In genomic region chr17:35127017-35127416, GRCm38 (mm10) we compare ENCODE assay signal across 7 mouse cellular contexts. TPM values are rescaled to one million over a fixed set of nuclear protein-coding genes. Genes with fewer than 3 reads are reported as not detected.
DNase-seq lines count a peak whose midpoint lies in the region; ATAC-seq lines count a peak whose summit lies in the region.

No protein-coding gene starts in this region.

- H3K4me1 ChIP-seq in neural tube, embryonic 11.5 days (ENCODE audit: control insufficient read depth, insufficient read depth, low read length): peaks cover 11% of the 10 kb centered on the region
- H3K4me1 ChIP-seq in forebrain, embryonic 14.5 days (ENCODE audit: control insufficient read depth, insufficient read depth, low read length): peaks cover 7% of the 10 kb centered on the region; the same call in 1 of the 2 replicates
- H3K4me1 ChIP-seq in liver, embryonic 13.5 days (replicated peaks): peaks cover 72% of the 10 kb centered on the region

- no peaks in the 10 kb centered on the region; the same call in 1 of the 2 replicates for H3K36me3 ChIP-seq in neural tube, embryonic 11.5 days (ENCODE audit: control insufficient read depth, insufficient read depth, low read length)
- H3K36me3 ChIP-seq in forebrain, embryonic 14.5 days (ENCODE audit: control insufficient read depth, insufficient read depth, low read length): peaks cover 26% of the 10 kb centered on the region
- peaks cover 41% of the 10 kb centered on the region for H3K36me3 ChIP-seq in liver, embryonic 13.5 days

- no peak for DNase-seq in neural tube, embryonic 11.5 days (ENCODE audit: low spot score)
- DNase-seq in neural tube, embryonic 10.5 days (ENCODE audit: extremely low spot score, low spot score): no peak
- DNase-seq in forebrain, embryonic 14.5 days (ENCODE audit: low spot score): no peak
- DNase-seq in liver, embryonic 13.5 days: no peak
- DNase-seq in yolk sac, embryonic 10.5 days (ENCODE audit: low spot score): peak; percentile 5
- DNase-seq in thymus, postnatal 10 days (ENCODE audit: low spot score in 2 of 2): no peak
- DNase-seq in cerebellum, postnatal 4 days (ENCODE audit: low spot score in 2 of 2): no peak

- WGBS in neural tube, embryonic 11.5 days: 72% methylated on average over 13 of the region's 13 CpGs
- 80% methylated on average over 13 of the region's 13 CpGs for WGBS in forebrain, embryonic 14.5 days
- WGBS in liver, embryonic 13.5 days (ENCODE audit: insufficient replicate concordance): 44% methylated on average over 13 of the region's 13 CpGs

- H3K4me2 ChIP-seq in neural tube, embryonic 11.5 days (ENCODE audit: low read depth): peak overlapping the region; percentile 76
- H3K4me2 ChIP-seq in forebrain, embryonic 14.5 days (ENCODE audit: low read length): peak overlapping the region; percentile 62
- peak overlapping the region; percentile 91 for H3K4me2 ChIP-seq in liver, embryonic 13.5 days

- no peak for ATAC-seq in neural tube, embryonic 11.5 days (ENCODE audit: insufficient read depth, low FRiP score, low TSS enrichment)
- ATAC-seq in forebrain, embryonic 14.5 days: no peak
- ATAC-seq in liver, embryonic 13.5 days (ENCODE audit: low read depth): no peak

- H3K9ac ChIP-seq in neural tube, embryonic 11.5 days (ENCODE audit: low read length): no peak overlapping the region
- peak overlapping the region; percentile 84 for H3K9ac ChIP-seq in forebrain, embryonic 14.5 days (ENCODE audit: low read length)
- peak overlapping the region; percentile 84 for H3K9ac ChIP-seq in liver, embryonic 13.5 days

- H3K27me3 ChIP-seq in neural tube, embryonic 11.5 days (ENCODE audit: control insufficient read depth, insufficient read depth, low read length): no peaks in the 10 kb centered on the region
- H3K27me3 ChIP-seq in forebrain, embryonic 14.5 days (replicated peaks; ENCODE audit: control insufficient read depth, insufficient read depth, low read length): no peaks in the 10 kb centered on the region
- no peaks in the 10 kb centered on the region for H3K27me3 ChIP-seq in liver, embryonic 13.5 days

- peak overlapping the region; percentile 61 for H3K4me3 ChIP-seq in neural tube, embryonic 11.5 days (ENCODE audit: low read depth, low read length)
- peak overlapping the region; percentile 49 for H3K4me3 ChIP-seq in forebrain, embryonic 14.5 days (ENCODE audit: low read depth, low read length)
- peak overlapping the region; percentile 70 for H3K4me3 ChIP-seq in liver, embryonic 13.5 days (replicated peaks)

- no peak overlapping the region for H3K27ac ChIP-seq in neural tube, embryonic 11.5 days (ENCODE audit: low read depth, low read length)
- no peak overlapping the region for H3K27ac ChIP-seq in forebrain, embryonic 14.5 days (ENCODE audit: low read depth, low read length)
- peak overlapping the region; percentile 91 for H3K27ac ChIP-seq in liver, embryonic 13.5 days

- no peaks in the 10 kb centered on the region for H3K9me3 ChIP-seq in neural tube, embryonic 11.5 days (ENCODE audit: control insufficient read depth, low read length)
- no peaks in the 10 kb centered on the region for H3K9me3 ChIP-seq in forebrain, embryonic 14.5 days (replicated peaks; ENCODE audit: control insufficient read depth, low read length)
- no peaks in the 10 kb centered on the region for H3K9me3 ChIP-seq in liver, embryonic 13.5 days (replicated peaks)

RNA-seq across cellular contexts. Expression of gene D17H6S53E, which starts 0.8 kb away (rescaled TPM):
- polyA plus RNA-seq in neural tube, embryonic 11.5 days (2014; fragmentation: Nextera tagmentation; extraction: Ambion mirVana): 7.0 and 7.6 TPM in 2 replicates
- polyA plus RNA-seq in forebrain, embryonic 14.5 days (2014; fragmentation: Nextera tagmentation; extraction: Ambion mirVana): 5.2 and 5.5 TPM in 2 replicates
- 3.1 and 3.6 TPM in 2 replicates for polyA plus RNA-seq in liver, embryonic 13.5 days (2015; fragmentation: Nextera tagmentation; extraction: Ambion mirVana)

RNA-seq across cellular contexts. Expression of gene Apom, which starts 4.8 kb away (rescaled TPM):
- 0.81 and 0.93 TPM in 2 replicates for polyA plus RNA-seq in neural tube, embryonic 11.5 days (2014; fragmentation: Nextera tagmentation; extraction: Ambion mirVana)
- 0.22 and 0.29 TPM in 2 replicates for polyA plus RNA-seq in forebrain, embryonic 14.5 days (2014; fragmentation: Nextera tagmentation; extraction: Ambion mirVana)
- 553 and 573 TPM in 2 replicates for polyA plus RNA-seq in liver, embryonic 13.5 days (2015; fragmentation: Nextera tagmentation; extraction: Ambion mirVana)

RNA-seq across cellular contexts. Expression of gene Csnk2b, which starts 5.2 kb away (rescaled TPM):
- polyA plus RNA-seq in neural tube, embryonic 11.5 days (2014; fragmentation: Nextera tagmentation; extraction: Ambion mirVana): 303 and 319 TPM in 2 replicates
- 313 and 353 TPM in 2 replicates for polyA plus RNA-seq in forebrain, embryonic 14.5 days (2014; fragmentation: Nextera tagmentation; extraction: Ambion mirVana)
- 176 and 182 TPM in 2 replicates for polyA plus RNA-seq in liver, embryonic 13.5 days (2015; fragmentation: Nextera tagmentation; extraction: Ambion mirVana)

RNA-seq across cellular contexts. Expression of gene Gpank1, which starts 5.8 kb away (rescaled TPM):
- 26.1 and 28.9 TPM in 2 replicates for polyA plus RNA-seq in neural tube, embryonic 11.5 days (2014; fragmentation: Nextera tagmentation; extraction: Ambion mirVana)
- polyA plus RNA-seq in forebrain, embryonic 14.5 days (2014; fragmentation: Nextera tagmentation; extraction: Ambion mirVana): 31.3 and 34.2 TPM in 2 replicates
- polyA plus RNA-seq in liver, embryonic 13.5 days (2015; fragmentation: Nextera tagmentation; extraction: Ambion mirVana): 14.1 and 14.8 TPM in 2 replicates

RNA-seq across cellular contexts. Expression of gene Bag6, which starts 8.0 kb away (rescaled TPM):
- 99.4 and 105 TPM in 2 replicates for polyA plus RNA-seq in neural tube, embryonic 11.5 days (2014; fragmentation: Nextera tagmentation; extraction: Ambion mirVana)
- polyA plus RNA-seq in forebrain, embryonic 14.5 days (2014; fragmentation: Nextera tagmentation; extraction: Ambion mirVana): 128 and 144 TPM in 2 replicates
- polyA plus RNA-seq in liver, embryonic 13.5 days (2015; fragmentation: Nextera tagmentation; extraction: Ambion mirVana): 22.4 and 27.4 TPM in 2 replicates

Comparison
In these comparisons a context has a peak if more than half of its experiments do, and no peak if none do; other contexts are left out.
1. RNA of gene Apom, which starts 4.8 kb away (polyA plus RNA-seq): 553 to 573 TPM in liver, embryonic 13.5 days; 0.81 to 0.93 TPM in neural tube, embryonic 11.5 days and 0.22 to 0.29 TPM in forebrain, embryonic 14.5 days; every median in the first group is over 100 times any median in the second.
2. Peak in every context shown above with its lines, with median percentiles within 50 percentile points of each other: H3K4me2 ChIP-seq and H3K4me3 ChIP-seq.